Mouse (Mus musculus): ENCODE results near the gene Gm20388.
"Not testable (repeated sequence)": the region's sequence is repeated elsewhere in the genome, so short reads cannot be mapped to it uniquely, and the experiment has no call there.

Gene Gm20388

GRCm38 (mm10) chr8:120668374-120668905 lies 757.8 kb downstream of the Gm20388 start, which contains the start of gene Emc8:
Gene Emc8 (minus strand): TSS chr8:120668573.
- DNase-seq (ENCODE audit: low spot score in 2 of 2) = no peak

- DNase-seq (ENCODE audit: low spot score in 2 of 2) = no peak
Observed at GRCm38 (mm10) chr8:120671775-120672174, 761.1 kb downstream of the Gm20388 start.

GRCm38 (mm10) chr8:120672626-120673229 lies 762.1 kb downstream of the Gm20388 start:
- no peak for DNase-seq (ENCODE audit: low spot score in 2 of 2)

- DNase-seq (ENCODE audit: low spot score in 2 of 2) = no peak
Observed at GRCm38 (mm10) chr8:120673298-120673697, 762.7 kb downstream of the Gm20388 start.

GRCm38 (mm10) chr8:120675718-120676117 lies 765.1 kb downstream of the Gm20388 start:
- no peak for DNase-seq (ENCODE audit: low spot score in 2 of 2)

GRCm38 (mm10) chr8:120678447-120678846 lies 767.8 kb downstream of the Gm20388 start:
- peak; percentile 55 to 87 for DNase-seq (ENCODE audit: low spot score in 2 of 2)

GRCm38 (mm10) chr8:120679629-120680387 lies 769.2 kb downstream of the Gm20388 start:
- DNase-seq (ENCODE audit: low spot score in 2 of 2) = no peak

- DNase-seq (ENCODE audit: low spot score in 2 of 2) = not testable (repeated sequence)
Observed at GRCm38 (mm10) chr8:120680405-120680804, 769.8 kb downstream of the Gm20388 start.

GRCm38 (mm10) chr8:120681113-120681512 lies 770.5 kb downstream of the Gm20388 start:
- DNase-seq (ENCODE audit: low spot score in 2 of 2) = no peak

GRCm38 (mm10) chr8:120683602-120684001 lies 773.0 kb downstream of the Gm20388 start:
- DNase-seq (ENCODE audit: low spot score in 2 of 2) = peak in 1 of 2 experiments; percentile 55

- DNase-seq (ENCODE audit: low spot score in 2 of 2) = no peak
Observed at GRCm38 (mm10) chr8:120684082-120684481, 773.4 kb downstream of the Gm20388 start.

GRCm38 (mm10) chr8:120685097-120685496 lies 774.5 kb downstream of the Gm20388 start:
- DNase-seq (ENCODE audit: low spot score in 2 of 2) = no peak

GRCm38 (mm10) chr8:120685591-120685990 lies 775.0 kb downstream of the Gm20388 start:
- no peak for DNase-seq (ENCODE audit: low spot score in 2 of 2)

- DNase-seq (ENCODE audit: low spot score in 2 of 2) = peak; percentile 49 to 58
Observed at GRCm38 (mm10) chr8:120686051-120686450, 775.4 kb downstream of the Gm20388 start.

- no peak for DNase-seq (ENCODE audit: low spot score in 2 of 2)
Observed at GRCm38 (mm10) chr8:120686576-120686975, 775.9 kb downstream of the Gm20388 start.

GRCm38 (mm10) chr8:120687786-120688185 lies 777.1 kb downstream of the Gm20388 start:
- DNase-seq (ENCODE audit: low spot score in 2 of 2) = no peak

- DNase-seq (ENCODE audit: low spot score in 2 of 2) = no peak
Observed at GRCm38 (mm10) chr8:120688511-120688910, 777.9 kb downstream of the Gm20388 start.

GRCm38 (mm10) chr8:120692934-120693333 lies 782.3 kb downstream of the Gm20388 start:
- no peak for DNase-seq (ENCODE audit: low spot score in 2 of 2)

- DNase-seq (ENCODE audit: low spot score in 2 of 2) = no peak
Observed at GRCm38 (mm10) chr8:120693861-120694493, 783.3 kb downstream of the Gm20388 start.

- no peak for DNase-seq (ENCODE audit: low spot score in 2 of 2)
Observed at GRCm38 (mm10) chr8:120696401-120697153, 785.9 kb downstream of the Gm20388 start.

GRCm38 (mm10) chr8:120697154-120697978 lies 786.7 kb downstream of the Gm20388 start:
- DNase-seq (ENCODE audit: low spot score in 2 of 2) = no peak

All from left cerebral cortex, adult 9 months (tissue).